Mouse (Mus musculus) urinary bladder, postnatal 25 days (tissue): ENCODE measurements around the gene Clasp2.
"Not testable (repeated sequence)": the region's sequence is repeated elsewhere in the genome, so short reads cannot be mapped to it uniquely, and the experiment has no call there.

Experiments used
- DNase-seq: peaks from one replicate; pipeline ENCODE4 v3.0.0; 2022; ENCODE audit warnings: low spot score

The Clasp2 gene

GRCm38 (mm10) chr9:113822150-113822549 is 80.9 kb downstream of the Clasp2 start:
- DNase-seq = no peak

GRCm38 (mm10) chr9:113828719-113829118 is 87.4 kb downstream of the Clasp2 start:
- no peak for DNase-seq

DNA sequence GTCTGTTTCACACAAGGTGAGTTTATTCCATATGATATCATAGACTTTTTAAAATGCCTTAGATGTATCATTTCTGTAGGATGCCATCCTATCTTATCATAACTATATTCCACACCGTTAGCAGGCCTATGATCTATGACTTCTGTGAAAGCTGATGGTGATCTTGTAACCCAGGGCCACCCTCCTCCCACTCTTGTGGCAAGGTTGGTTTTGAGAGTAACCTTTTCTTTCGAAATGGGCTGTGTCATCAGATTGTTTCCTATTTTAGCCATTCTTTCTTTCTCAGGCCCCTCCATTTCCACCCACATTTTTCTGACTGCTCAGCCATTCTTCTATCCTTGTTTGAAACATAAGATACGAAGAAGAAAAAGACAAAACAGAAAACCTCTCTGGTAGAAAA is 88.9 kb downstream of the Clasp2 start:
- DNase-seq = no peak

DNA sequence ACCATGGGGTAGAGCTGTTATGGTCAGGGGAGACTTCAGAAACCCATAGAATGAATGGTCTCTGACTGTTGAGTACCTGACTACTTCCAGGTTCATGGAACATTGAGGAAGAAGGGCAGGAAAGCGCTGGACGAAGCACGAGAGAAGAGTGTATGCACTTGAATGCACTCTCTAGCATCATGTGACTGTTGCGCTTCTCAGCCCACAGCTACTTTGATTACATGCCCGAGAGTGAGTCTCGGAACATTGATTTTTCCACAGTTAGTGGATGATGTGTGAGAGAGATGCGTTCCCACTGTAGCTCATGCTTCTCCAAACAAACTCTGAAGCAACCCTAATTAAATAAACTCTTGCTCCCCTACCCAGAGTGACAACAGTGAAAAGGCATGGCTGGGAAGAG is 92.2 kb downstream of the Clasp2 start:
- no peak for DNase-seq

- DNase-seq = no peak
Measured at GRCm38 (mm10) chr9:113837001-113837400, 95.7 kb downstream of the Clasp2 start.

GRCm38 (mm10) chr9:113837461-113837860 is 96.2 kb downstream of the Clasp2 start:
- DNase-seq = no peak

DNA sequence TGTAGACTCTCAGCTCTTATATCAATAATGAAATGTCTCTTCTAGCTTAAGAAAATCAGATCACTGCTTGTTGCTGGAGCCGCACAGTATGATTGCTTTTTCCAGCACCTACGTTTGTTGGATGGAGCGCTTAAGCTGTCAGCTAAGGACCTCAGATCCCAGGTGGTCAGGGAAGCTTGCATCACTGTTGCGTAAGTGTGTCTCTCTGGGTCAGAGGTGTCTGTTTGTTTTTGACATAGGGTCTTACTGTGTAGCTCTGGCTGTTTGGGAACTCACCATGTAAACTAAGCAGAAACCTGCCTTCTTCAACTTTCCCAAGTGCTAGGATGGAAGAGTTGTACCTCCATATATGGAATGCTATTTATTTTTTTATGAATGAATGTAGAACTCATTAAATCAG is 102.8 kb downstream of the Clasp2 start:
- DNase-seq = no peak

GRCm38 (mm10) chr9:113855441-113855840 is 114.2 kb downstream of the Clasp2 start:
- no peak for DNase-seq

- DNase-seq = no peak
Measured at GRCm38 (mm10) chr9:113857281-113857928, 116.1 kb downstream of the Clasp2 start.

DNA sequence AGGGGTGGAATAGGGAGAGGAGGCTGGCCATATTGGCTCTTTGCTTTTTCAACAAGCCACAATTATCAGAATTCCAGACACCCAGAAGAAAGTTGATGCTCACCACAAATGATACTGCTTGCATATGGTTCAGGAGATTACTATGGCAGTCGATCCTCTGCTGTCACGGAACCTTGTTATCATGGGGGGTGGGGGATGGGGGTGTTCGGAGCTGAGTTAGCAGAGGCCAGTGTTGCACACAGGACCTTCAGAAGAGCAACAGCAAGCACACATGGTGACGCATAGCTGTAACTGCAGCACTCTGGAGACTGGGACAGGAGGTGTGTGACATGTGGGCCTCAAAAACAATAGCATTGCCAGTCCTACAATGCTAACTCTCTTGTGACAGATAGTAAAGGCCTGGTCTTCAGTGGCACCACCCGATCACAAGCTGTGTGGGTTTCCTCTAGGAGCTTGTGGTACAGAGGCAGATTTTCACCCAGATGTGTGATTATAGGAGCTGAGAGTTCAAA is 116.7 kb downstream of the Clasp2 start:
- DNase-seq = no peak

DNA sequence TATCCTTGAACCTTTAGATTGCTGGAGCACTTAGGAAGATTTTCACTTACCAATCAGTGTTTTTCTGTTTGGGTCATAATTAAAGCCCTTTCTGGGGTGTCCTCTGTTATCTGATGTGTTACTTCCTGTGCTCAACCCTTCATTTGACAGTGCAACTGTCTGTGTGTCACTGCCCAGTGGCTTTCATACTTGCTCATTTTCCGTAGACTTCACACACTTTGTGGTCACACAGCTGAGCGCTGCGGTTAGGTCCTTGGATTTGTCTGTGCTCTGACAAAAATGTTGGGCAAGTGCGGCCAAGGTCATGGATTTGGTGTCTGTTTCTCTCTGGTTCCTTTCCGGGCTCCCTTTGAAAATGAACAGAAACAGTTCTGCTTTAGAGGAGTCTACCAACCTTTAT is 118.1 kb downstream of the Clasp2 start:
- no peak for DNase-seq

GRCm38 (mm10) chr9:113863370-113863999 is 122.2 kb downstream of the Clasp2 start:
- DNase-seq = no peak

DNA sequence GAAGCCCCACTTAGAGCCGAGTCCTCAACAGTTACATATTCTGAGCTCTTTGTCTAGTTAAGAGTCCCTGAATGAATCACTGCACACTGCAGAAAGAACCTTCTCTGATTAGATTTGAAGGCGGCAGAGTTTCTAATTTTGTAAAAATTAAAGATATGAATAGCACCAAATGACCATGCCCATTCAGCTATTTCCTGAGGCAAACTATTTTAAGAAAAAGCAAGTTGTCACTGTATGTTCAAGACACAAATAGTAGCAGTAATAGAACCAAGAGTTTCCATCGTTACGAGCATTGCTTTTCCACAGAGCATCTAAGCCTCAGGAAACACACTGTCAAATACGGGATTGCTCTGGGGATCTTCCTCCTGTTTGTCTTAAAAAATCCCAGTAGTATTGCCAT is 126.7 kb downstream of the Clasp2 start:
- DNase-seq = no peak

DNA sequence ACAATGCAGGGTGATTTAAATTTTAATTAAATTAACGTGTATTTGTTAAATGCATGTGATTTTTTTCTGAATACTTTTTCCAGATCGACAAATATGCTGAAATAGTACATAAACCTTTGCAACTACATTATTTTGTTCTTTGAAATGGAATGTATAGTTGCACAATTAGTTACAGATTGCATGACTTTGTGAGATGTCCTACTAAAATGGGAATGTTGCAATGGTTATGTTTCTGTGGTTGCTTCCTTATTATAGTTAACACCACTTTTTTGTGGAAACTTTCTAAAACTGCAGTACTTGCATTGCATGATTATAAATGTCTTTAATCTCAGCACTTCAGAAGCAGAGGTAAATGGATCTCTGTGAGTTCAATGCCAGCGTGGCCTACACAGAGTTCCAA is 153.6 kb downstream of the Clasp2 start:
- no peak for DNase-seq

GRCm38 (mm10) chr9:113903136-113903535 is 161.9 kb downstream of the Clasp2 start:
- no peak for DNase-seq

DNA sequence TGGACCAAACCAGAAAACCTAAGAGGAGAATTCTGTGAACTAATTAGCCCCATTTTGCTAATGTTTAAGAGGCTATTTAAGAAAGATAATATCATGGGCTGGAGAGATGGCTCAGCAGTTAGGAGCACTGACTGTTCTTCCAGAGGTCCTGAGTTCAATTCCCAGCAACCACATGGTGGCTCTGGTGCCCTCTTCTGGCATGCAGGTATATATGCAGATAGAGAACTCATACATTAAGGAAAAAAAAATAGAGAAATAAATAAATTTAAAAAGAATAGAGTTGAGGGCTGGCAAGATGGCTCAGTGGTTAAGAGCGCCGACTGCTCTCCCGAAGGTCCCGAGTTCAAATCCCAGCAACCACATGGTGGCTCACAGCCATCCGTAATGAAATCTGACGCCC is 163.0 kb downstream of the Clasp2 start:
- DNase-seq = not testable (repeated sequence)

DNA sequence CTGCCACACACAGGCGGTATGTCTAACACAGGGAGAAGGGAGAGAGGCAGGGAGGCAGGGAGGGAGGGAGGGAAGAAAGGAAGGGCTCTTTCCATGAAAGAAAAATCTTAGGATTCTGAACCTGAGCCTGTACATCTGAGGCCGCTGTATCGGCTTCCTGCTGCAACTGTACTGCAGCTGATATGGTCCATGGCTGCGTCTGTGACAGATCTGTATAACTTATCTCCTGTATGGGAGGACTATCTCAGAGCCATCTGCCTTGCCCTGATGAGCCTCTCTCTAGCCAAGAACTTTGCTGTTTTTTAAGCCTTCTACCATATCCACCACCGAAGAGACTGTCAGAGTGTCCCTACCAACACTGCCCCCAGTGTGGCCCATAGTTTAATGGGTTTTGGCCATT is 174.5 kb downstream of the Clasp2 start:
- DNase-seq = no peak

DNA sequence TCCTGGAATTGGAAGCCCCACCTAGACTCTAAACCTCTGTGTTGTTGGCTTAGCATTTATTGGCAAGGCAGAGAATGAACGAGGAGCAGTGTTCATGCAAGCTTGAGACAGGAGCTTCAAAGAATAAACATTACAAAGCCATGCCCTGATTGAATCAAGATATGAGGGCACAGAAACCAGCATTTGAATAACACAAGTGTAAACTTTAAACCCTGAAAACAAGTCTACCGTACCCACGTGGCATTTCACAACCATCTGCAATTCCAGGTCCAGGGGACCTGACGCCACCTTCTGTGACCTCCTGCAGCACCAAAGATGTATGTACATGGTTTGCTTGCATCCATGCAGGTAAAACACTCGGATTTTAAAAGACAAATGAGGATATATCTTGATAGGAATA is 181.4 kb downstream of the Clasp2 start:
- DNase-seq = no peak

DNA sequence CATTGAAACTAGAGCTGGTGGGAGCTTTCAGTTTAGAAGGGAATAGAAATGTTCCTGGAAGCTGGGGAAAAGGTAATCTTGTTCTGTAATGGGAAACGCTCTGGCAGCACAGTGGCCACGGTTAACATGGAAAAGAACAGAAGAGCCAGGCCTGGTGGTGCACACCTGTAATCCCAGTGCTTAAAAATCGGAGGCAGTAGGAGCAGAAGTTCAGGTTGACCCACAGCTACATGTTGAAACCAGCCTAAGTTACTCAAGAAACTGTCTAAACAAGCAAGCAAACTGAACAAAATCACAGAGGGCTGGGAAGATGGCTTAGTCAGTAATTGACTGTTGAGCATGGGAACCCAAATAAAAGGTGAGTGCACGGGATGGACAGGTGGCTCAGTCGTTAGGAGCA is 183.6 kb downstream of the Clasp2 start:
- no peak for DNase-seq

DNA sequence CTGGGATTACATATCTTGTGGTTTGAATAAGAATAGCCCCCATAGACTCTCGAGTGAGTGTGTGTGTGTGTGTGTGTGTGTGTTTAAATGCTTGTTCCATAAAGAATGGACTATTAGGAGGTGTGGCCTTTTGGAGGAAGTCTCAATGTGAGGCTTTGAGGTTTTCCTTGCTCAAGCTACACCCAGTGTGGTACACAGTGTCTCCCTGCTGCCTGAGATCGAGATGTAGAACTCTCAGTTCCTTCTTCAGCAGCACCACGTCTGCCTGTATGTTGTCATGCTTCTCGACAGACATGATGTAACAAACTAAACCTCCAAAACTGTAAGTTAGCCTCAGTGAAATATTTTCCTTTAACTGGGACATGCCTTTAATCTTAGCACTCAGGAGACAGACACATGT is 187.3 kb downstream of the Clasp2 start:
- no peak for DNase-seq

- DNase-seq = no peak
Measured at GRCm38 (mm10) chr9:113929676-113930075, 188.4 kb downstream of the Clasp2 start.

GRCm38 (mm10) chr9:113930534-113931374 is 189.5 kb downstream of the Clasp2 start, which contains the start of gene Ubp1:
TSS of gene Ubp1 (plus strand) at chr9:113930934.
- DNase-seq = peak; percentile 82
